Mouse (Mus musculus) ES-E14 (cell line): ENCODE results near the gene Synj2. TPM values are rescaled to one million over a fixed set of nuclear protein-coding genes. Genes with fewer than 3 reads are reported as not detected.

Experiments used
- DNase-seq: peaks from one replicate; pipeline ENCODE4 v3.0.0-alpha.2; 2013; ENCODE audit warnings: low read depth, low spot score
- H3K27ac ChIP-seq: 2 replicates; pipeline ENCODE4 v1.5.1; 2012; ENCODE audit warnings: low read depth, mild to moderate bottlenecking, low read length, moderate library complexity, mixed read lengths; ENCODE audit not compliant: poor library complexity, insufficient read depth, severe bottlenecking
- H3K36me3 ChIP-seq: 2 replicates; pipeline ENCODE4 v1.6.1; 2012; ENCODE audit warnings: mild to moderate bottlenecking, low read length, moderate library complexity, mixed read lengths; ENCODE audit not compliant: control insufficient read depth, poor library complexity, insufficient read depth, severe bottlenecking
- H3K4me1 ChIP-seq, 2 experiments: fragments of 150-350 bp in 1 of 2; sonication (generic) in 1 of 2; 2 replicates each; pipeline ENCODE4 v1.6.1; 2012; ENCODE audit warnings: low read length in 2 of 2, mild to moderate bottlenecking in 1 of 2, mixed read lengths in 1 of 2; ENCODE audit not compliant: control insufficient read depth in 2 of 2, insufficient read depth in 2 of 2, poor library complexity in 1 of 2
- H3K4me3 ChIP-seq, 2 experiments: fragments of 150-350 bp in 1 of 2; sonication (generic) in 1 of 2; 2 replicates each; pipeline ENCODE4 v1.5.1; 2012; ENCODE audit warnings: low read length in 2 of 2, low read depth in 1 of 2, mild to moderate bottlenecking in 1 of 2, mixed read lengths in 1 of 2; ENCODE audit not compliant: insufficient read depth in 1 of 2, poor library complexity in 1 of 2, severe bottlenecking in 1 of 2
- H3K9ac ChIP-seq: 2 replicates; pipeline ENCODE4 v1.6.1; 2012; ENCODE audit warnings: low read depth, mild to moderate bottlenecking, low read length, mixed read lengths; ENCODE audit not compliant: poor library complexity, insufficient read depth, severe bottlenecking
- H3K9me3 ChIP-seq: fragments of 150-350 bp; sonication (generic); 2 replicates; pipeline ENCODE4 v1.6.1; 2012; ENCODE audit warnings: low read depth, mild to moderate bottlenecking, low read length; ENCODE audit not compliant: control insufficient read depth, insufficient read depth
- CHD2 ChIP-seq: IDR thresholded peaks from 2 replicates; pipeline ENCODE4 v1.6.1; 2014; ENCODE audit warnings: mild to moderate bottlenecking, low read depth, low read length, inconsistent platforms
- HCFC1 ChIP-seq: IDR thresholded peaks from 2 replicates; pipeline ENCODE4 v1.6.1; 2012; ENCODE audit warnings: low read length, inconsistent platforms, borderline replicate concordance; ENCODE audit not compliant: insufficient read depth
- MAFK ChIP-seq: IDR thresholded peaks from 2 replicates; pipeline ENCODE4 v1.6.1; 2014; ENCODE audit warnings: mild to moderate bottlenecking, low read depth, low read length, inconsistent platforms; ENCODE audit not compliant: insufficient read depth
- ZC3H11A ChIP-seq: IDR thresholded peaks from 2 replicates; pipeline ENCODE4 v1.6.1; 2012; ENCODE audit warnings: low read depth, mild to moderate bottlenecking, inconsistent platforms, low read length, borderline replicate concordance
- ZNF384 ChIP-seq: IDR thresholded peaks from 2 replicates; pipeline ENCODE4 v1.6.1; 2012; ENCODE audit warnings: low read depth, low read length, inconsistent platforms
- in situ Hi-C, 2 experiments: fragments of 600-800 bp; cut with MboI; formaldehyde crosslinking; loops; one replicate each; pipeline ENCODE4 v1.15.1; 2025; ENCODE audit warnings: low sequenced_read_pairs in 2 of 2, inconsistent platforms in 1 of 2; ENCODE audit not compliant: unreplicated experiment in 2 of 2
- total RNA-seq: library from RNA; depleted of rRNA; stranded (reverse); fragments of 300-350 nt; gene quantifications from 2 replicates; pipeline ENCODE4 v1.2.3, GENCODE M21; 2012

Synj2 gene
- total RNA-seq, 1 experiment, result 6.1 TPM

DNA sequence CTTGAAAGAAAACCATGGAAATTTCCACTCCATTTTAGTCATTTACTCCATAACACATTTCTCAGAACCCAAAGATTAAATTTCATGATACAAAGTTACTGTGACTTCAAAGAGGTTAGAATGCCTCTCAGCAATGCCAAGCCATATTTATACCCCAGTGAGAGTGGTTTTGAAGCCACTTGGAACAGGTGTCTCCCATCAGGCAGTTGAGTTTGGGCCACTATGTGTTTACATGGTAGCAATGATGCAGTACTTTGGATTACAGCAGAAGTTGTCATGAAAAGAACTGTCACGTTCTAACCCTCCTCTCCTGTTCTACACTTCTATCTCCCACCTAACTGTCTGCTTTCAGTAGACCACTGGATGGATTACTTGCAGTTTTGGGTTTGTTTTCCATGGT, 2.0 kb downstream of the Synj2 start:
- DNase-seq, result no peak
- no peaks in the 10 kb centered on the region for H3K36me3 ChIP-seq
- H3K9me3 ChIP-seq, result no peaks in the 10 kb centered on the region
- H3K9ac ChIP-seq, result no peak overlapping the region
- peaks cover 0 to 7% of the 10 kb centered on the region in 2 experiments; a peak in 1 of 4 replicates for H3K4me1 ChIP-seq
- no peak overlapping the region for H3K27ac ChIP-seq
- no peak overlapping the region for H3K4me3 ChIP-seq
- TF ChIP-seq HCFC1 (no peak), MAFK (no peak), ZC3H11A (no peak), ZNF384 (no peak), CHD2 (no peak)
- in situ Hi-C loops, result no loop called here

DNA sequence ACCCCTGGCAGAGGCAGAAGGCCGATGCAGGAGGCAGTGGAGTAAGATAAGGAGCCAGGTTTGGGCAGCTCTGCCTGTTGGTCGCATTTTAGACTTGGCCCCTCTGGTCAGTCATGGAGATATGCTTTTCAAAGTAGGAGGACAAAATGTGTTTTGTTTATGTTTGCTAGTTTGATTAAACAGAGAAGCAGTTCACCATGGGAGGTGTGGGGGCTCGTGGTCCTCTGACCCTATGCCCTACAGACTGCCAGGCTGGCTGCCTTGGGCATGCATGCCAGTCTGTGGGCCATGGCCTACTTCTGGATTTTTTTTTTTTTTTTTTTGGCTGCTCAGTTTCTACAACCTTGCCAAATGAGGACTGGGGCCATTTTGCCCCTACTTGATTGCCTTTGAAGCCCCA, 6.0 kb downstream of the Synj2 start:
- DNase-seq, result no peak
- Histone ChIP-seq H3K4me1 (peaks cover 2 to 4% of the 10 kb centered on the region in 2 experiments; a peak in 2 of 4 replicates), H3K9me3 (no peaks in the 10 kb centered on the region), H3K9ac (no peak overlapping the region), H3K27ac (no peak overlapping the region), H3K4me3 (no peak overlapping the region), H3K36me3 (no peaks in the 10 kb centered on the region)
- in situ Hi-C loops, result no loop called here
- TF ChIP-seq MAFK (no peak), ZNF384 (no peak), HCFC1 (no peak), ZC3H11A (no peak), CHD2 (no peak)

DNA sequence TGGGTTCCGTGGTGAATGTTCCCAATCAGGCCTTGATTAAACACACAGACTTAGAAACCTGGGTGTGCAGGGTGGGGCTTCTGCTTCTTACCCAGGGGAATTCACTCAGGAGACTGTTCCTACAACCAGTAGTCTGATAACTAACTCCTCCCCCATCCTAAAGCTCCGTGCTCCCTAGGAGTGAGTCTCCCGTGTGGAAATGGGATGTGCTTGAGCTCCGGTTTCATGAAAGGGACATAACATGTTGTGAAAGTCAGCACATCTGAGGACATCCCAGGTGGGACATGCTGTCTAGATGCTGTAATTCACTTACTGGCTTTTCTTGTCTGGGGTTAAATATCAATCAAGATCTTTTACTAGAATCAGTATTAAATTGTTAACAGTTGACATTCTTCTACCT, 11.4 kb downstream of the Synj2 start:
- H3K27ac ChIP-seq, result no peak overlapping the region
- no peaks in the 10 kb centered on the region for H3K9me3 ChIP-seq
- no peaks in the 10 kb centered on the region for H3K36me3 ChIP-seq
- H3K9ac ChIP-seq, result no peak overlapping the region
- TF ChIP-seq MAFK (no peak), HCFC1 (no peak), ZNF384 (no peak), CHD2 (no peak), ZC3H11A (no peak)
- H3K4me3 ChIP-seq, result no peak overlapping the region
- in situ Hi-C loops, result no loop called here
- H3K4me1 ChIP-seq, result peaks cover 2 to 6% of the 10 kb centered on the region in 2 experiments; a peak in 2 of 4 replicates
- no peak for DNase-seq

DNA sequence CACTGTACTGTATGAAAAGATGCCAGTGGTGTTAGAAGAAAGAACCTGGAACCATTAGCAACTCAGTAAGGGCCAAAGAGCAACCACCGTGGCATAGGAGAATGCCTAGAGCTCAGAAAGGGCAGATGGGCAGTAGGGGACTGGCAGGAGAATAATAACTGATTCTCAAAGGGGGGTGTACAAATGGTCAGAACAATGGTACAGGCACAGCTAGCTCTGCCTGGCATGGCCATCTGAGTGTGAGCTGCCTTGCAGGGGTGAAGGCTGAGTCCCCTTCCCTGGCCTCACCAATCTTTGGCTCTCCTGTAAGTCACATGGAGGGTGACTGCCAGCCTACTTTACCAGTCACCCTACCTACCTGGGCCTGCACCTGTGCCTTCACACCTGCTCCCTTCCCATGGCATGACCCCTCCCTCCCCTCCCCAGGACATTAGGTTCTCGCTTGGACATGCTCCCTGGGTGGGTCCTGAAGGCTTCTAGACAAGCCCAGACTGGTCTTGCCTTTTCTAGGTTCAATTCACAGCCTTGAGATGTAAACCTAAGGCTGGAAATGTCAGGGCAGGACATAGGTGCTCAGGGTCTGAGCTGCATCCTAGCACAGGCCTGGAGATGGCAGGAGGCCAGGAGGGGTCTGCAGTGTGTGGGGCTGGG, 15.4 kb downstream of the Synj2 start:
- no peak for TF ChIP-seq HCFC1
- TF ChIP-seq ZNF384, result no peak
- TF ChIP-seq ZC3H11A, result no peak
- TF ChIP-seq MAFK, result no peak
- no peak for TF ChIP-seq CHD2
- no peaks in the 10 kb centered on the region for H3K36me3 ChIP-seq
- no peak for DNase-seq
- H3K4me1 ChIP-seq, result peaks cover 4 to 14% of the 10 kb centered on the region in 2 experiments; a peak in 2 of 4 replicates
- no peaks in the 10 kb centered on the region for H3K9me3 ChIP-seq
- H3K27ac ChIP-seq, result no peak overlapping the region
- in situ Hi-C loops, result no loop called here
- H3K9ac ChIP-seq, result no peak overlapping the region
- no peak overlapping the region for H3K4me3 ChIP-seq
